Mouse (Mus musculus): ENCODE results near the gene Elmod3.

Elmod3 gene

DNA sequence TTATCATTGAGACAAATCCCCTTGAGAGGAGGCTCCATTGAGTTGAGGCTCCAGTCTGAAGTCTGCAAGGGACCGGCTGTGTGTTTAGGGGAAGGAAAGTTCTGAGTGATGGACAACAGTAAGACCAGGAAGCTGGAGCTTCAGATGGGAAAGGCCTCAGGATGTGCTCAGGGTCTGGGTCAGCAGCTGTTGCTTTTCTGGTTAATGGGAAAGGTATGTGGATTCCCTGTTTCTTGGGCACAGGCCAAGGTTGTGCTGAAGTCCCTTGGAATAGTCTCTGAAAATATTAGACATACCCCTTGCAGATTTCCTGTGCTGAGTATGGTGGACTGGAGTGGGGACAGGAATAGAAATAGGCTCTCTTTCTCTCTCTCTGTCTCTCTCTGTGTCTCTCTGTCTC lies 64.7 kb downstream of the Elmod3 start:
- peak in 1 of 2 experiments; percentile 50 for DNase-seq

DNA sequence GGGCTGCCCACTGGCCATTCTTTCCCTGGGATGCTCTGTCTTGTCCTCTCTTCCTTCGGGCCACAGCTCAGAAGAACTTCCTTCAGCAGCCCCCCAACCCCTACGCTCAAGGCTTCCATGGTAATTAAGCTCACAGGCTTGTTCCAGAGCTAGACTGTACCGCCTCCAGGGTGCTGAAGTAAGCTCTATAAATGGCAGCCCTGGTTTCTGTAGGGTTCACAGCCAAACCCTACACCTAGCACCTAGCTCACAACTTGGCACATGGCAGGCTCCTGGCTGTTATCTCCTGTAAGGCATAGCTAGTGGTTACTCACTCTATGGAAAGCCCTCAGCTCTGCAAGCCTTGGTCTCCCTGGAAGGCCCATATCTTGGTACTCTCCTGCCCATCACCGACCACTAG lies 65.6 kb downstream of the Elmod3 start:
- no peak for DNase-seq

DNA sequence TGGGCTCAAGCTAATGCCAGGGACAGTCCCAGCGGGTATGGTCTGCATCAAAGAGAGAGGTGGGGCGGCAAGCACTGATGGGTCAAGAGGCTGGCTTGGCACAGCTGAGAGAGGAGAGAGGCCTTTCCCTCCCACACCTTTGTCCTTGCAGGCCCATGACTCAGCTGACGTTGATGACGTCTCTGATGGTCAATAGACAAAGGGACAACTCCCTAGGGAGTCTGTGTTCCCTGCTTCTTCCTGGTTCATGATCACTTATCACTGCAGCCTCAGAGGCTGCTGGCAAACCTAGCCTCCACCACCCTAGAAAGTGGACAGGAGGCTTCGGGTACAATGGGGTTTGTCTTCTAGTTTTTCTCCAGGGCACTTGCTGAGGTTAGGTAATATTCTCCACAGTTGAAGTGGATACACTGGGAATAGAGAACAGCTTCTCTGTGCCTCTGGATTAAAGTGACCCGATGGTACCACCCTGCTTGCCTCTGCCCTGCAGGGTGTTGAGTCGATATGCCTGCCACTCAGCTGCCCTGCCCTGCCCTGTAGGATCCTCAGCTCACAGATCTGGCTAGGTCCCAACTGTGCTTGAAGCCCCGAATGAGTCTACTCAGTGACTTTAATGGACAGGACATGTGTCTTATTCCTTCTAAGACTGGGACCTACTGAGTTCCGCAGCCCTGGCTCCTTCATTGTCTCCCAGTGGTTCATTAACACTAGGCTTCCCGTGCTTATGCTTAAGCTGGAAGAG lies 69.6 kb downstream of the Elmod3 start:
- DNase-seq: peak; percentile 35 to 69

DNA sequence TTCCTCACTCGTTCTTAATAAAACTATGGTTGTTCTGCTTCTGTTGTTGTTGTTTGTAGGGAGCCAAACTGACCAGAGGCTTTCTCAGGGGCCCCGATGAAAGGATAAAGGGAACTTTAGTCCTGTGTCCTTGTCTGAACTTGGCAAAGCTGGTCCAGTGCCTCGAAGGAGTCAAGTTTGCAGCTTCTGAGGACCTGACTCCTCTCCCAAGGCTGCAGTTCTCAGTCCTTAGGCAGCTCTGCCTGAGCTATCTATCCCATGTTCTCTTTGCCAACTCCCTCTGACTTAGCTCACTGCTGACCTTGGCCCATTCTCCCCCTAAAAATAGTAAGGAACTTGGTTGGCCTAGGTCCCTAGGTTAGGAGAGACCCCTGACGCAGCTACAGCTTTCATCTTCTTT lies 71.1 kb downstream of the Elmod3 start:
- DNase-seq: no peak

DNA sequence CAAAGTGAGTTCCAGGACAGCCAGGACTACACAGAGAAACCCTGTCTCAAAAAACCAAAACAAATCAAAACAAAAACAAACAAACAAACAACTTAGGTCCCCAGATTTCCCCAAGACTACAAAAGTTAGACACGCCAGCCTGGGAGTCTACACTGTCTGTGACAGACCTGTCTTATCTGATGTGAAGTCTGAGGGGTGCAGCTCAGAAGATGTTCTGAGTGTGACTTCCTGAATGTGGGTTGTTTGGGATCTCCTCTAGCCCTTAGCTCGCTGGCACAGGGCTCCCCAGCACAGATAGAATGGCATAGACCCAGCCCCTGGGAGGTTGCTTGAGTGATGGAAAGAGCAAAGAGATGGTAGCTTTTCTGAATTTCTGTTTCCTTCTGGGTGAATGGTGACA lies 74.1 kb downstream of the Elmod3 start:
- no peak for DNase-seq

DNA sequence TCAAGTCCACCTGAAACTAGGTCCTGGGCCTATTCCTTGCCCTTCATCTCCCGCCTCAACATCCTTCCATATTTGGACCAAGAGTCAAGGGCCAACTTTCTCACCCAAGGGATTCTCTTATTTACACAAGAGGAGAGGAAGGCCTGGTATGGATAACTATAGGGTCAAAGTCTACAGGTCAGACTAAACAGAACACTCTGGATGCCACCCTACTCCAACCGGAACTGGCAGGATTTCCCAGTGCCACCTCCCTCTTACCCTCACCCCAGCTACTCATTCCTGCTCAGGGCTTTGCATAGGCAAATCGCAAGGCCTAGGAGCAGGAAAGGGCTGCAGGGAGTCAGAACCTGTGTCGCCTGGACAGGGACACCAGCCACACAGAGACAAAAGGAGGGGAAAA lies 75.0 kb downstream of the Elmod3 start:
- DNase-seq: no peak

DNA sequence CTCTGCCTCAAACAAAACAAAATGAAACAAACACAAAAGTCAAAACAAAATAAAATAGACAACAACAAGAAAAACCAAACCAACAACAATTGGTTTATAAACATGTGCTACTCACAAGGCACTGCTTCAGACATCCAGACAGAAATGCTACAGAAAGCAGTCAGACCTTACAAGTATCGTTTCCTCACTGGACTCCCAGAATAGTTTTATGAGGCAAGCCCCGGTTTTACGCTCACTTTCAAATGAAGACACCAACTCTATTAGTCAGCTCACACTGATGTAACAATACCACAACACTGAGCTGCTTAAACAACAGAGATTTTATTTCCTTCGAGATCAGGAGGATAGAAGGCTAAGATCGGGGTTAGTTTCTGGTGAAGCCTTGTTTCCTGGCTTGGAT lies 75.9 kb downstream of the Elmod3 start:
- DNase-seq: no peak

DNA sequence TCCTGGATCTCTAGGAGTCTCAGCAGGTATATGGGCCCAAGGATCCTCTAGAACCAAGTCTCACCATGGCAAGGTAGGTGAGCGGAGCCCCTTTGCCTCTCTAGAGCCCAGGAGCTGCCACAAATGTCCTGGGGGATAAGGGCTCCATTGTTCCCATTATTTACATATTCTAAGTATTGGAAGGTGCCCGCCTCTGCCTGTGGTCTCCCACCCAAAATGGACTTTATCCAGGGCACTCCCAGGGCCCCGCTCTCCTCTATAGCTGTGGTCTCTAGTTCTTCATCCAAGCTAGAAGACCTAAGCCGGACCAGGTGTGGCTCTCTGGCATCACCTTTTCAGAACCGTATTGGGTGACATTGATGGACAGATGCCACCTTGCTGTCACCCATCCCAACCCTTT lies 76.6 kb downstream of the Elmod3 start, which contains the start of gene Sh2d6:
Gene Sh2d6 (minus strand): TSS at position 101 of the 400 bp plus-strand sequence.
- DNase-seq: no peak

DNA sequence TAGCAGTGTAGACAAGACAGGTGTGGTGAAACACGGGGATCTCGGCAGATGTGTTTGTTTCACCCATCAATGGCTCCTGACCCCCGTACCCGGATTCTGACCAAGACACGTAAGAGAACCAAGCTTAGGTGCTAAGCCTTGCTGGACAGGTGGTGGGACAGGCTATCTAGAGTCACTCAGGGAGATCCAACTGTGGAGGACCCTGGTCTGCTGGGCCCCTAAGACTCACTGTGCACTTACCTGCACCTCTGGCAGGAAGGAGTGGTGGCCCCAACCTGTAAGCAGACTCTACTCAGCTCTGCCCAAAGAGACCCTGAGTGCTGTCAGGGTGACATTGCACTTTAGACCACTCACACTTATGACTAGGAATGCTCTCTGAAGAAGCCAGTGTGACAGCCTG lies 77.3 kb downstream of the Elmod3 start:
- DNase-seq: no peak

DNA sequence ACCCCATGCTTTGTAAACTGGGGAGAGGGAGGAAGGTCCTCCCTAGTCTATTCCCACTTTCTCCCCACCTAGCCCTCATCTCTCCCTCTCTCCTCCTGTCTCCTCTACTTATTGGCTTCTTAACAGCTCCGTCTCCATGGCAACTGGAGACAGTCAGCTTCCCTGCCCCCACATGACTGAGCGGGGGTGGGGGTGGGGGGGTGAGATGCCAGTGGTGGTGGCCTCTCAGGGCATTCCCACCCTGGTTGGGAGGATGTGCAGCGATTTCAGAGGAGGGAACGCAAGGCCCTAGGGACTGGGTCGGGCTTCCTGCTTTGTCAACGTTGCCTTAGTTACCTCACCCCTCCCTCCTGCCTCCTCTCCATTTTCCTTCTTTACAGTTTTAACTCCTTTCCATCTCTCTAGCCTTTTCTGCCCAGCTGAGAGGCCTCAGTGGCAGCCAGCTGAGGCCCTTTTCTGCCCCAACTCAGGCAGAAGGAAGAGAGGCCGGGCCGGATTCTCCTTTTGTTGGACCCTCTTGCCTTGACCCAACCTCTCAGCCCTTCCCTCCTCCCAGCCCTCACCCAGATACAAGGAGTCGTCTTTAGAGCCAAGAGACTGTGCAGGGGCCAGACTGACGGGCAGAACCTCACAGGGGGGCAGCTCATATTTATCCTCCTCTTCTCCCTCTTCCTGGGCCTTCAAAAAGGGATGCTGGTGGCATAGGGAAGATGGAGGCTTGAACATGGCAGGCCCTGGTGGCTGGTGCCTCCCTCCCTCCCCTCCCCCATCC lies 78.1 kb downstream of the Elmod3 start:
- DNase-seq: peak; percentile 58 to 71

DNA sequence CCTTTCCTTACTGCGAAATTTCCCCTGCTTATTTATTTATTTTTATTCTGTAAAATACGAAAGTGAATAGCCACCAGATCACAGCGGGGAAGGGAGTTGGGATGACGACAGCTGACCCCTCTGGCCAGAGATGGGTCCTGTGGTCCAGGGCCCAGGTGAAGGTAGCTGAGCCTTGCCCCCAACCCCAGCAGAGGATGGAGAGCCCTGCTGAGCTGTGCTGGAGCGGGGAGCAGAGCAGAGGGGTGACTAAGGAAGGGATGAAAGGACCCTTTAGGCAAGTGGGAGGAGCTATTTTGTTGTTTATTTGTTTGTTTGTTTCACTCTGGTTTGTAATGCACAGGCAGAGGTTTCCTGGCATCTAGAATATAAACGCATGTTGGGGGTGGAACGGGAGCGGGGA lies 78.9 kb downstream of the Elmod3 start:
- no peak for DNase-seq

DNA sequence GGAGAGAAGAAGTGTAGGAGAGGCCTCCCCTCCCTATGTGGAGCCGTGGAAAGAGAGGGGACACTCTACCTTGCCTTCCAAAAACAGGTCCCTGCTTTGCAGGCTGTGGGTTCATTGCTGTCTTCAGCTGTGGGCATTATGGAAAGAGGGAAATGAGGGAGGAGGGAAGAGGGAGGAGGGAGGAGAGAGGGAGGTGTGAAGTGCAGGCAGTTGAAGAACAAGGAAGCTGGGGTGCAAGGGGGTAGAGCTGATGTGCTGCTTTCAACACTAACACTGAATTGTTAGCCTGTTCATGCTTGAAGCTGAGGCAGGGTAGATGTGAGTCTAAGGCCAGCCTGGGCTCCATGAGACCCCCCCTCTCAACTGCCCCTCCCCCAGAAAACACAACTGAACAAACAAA lies 79.4 kb downstream of the Elmod3 start:
- no peak for DNase-seq

All from kidney, postnatal 25 days (tissue).